Mouse (Mus musculus): ENCODE results near the gene Tmem30c.

GRCm38 (mm10) chr16:57301512-57302115 is 8.9 kb upstream of the Tmem30c start:
- no peak for TF ChIP-seq GATA1 (IDR thresholded peaks at IDR 0.05; ENCODE audit: borderline replicate concordance, low read length)
- TF ChIP-seq FLI1 (IDR thresholded peaks at IDR 0.05; ENCODE audit: low read length), result no peak

All from megakaryocyte, embryonic 14.5 days (primary cell).